Comparison of ENCODE assay signal across 17 mouse cellular contexts in the genomic region with DNA sequence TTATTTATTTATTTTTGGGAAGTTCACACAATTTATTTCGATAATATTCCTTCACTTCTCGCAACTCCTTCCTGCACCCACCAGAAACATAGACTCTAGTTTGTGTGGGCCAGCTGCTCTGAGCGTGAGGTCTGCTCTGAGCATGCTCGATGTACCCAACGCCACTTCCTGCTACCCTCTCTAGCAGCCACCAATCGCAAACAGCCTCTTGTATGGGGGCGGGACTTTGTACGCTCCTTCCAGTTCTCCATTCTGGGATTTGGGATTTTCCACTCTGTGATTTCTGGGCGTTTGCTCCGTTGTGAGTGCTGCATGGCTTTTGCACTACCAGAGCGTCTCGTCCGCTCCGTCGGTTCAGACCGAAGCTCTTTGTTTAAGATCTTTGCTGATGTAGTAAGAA. TPM values are rescaled to one million over a fixed set of nuclear protein-coding genes. Genes with fewer than 3 reads are reported as not detected.
"Had no signal": no experiment of that assay in that cellular context is flagged by ENCODE, and none has a peak within 500 bp of the region (broad histone marks: within the 10 kb centered on the region; RNA-seq: fewer than 3 reads in every experiment).

No protein-coding gene starts in this region.

- H3K9me3 ChIP-seq: limb, embryonic 15.5 days; liver, embryonic 12.5 days; midbrain, embryonic 10.5 days had no signal

- H3K27ac ChIP-seq: limb, embryonic 15.5 days; liver, embryonic 12.5 days; midbrain, embryonic 10.5 days had no signal

- H3K36me3 ChIP-seq: limb, embryonic 15.5 days; liver, embryonic 12.5 days; midbrain, embryonic 10.5 days had no signal

- H3K4me1 ChIP-seq: limb, embryonic 15.5 days; liver, embryonic 12.5 days; midbrain, embryonic 10.5 days had no signal

- H3K4me3 ChIP-seq: limb, embryonic 15.5 days; liver, embryonic 12.5 days; midbrain, embryonic 10.5 days had no signal

- H3K27me3 ChIP-seq: limb, embryonic 15.5 days had no signal

- DNase-seq: kidney, postnatal 36 days; layer of hippocampus, adult 9-11 months; layer of hippocampus, postnatal 36 days; lung, embryonic 14.5 days; lung, postnatal 10 days; lung, postnatal 4 days; midbrain, embryonic 14.5 days; right cerebral cortex, postnatal 4 days; spleen, adult 18-20 months had no signal

RNA-seq across cellular contexts. Expression of gene Mobp, which starts 14.4 kb away (rescaled TPM):
- total RNA-seq: megakaryocyte, adult 5-6 weeks had no signal
- polyA plus RNA-seq: kidney, embryonic 14.5 days; limb, embryonic 11.5 days; liver, embryonic 12.5 days; liver, embryonic 16.5 days; lung, embryonic 14.5 days; midbrain, embryonic 14.5 days; stomach, embryonic 14.5 days had no signal
